Mouse (Mus musculus): Measurements from ENCODE around the gene Mrpl51.

Gene Mrpl51

GRCm38 (mm10) chr6:125191332-125192015 is at the start of gene Mrpl51, which contains the start of gene Ncapd2:
Mrpl51 (plus strand) TSS chr6:125191801.
Ncapd2 (minus strand) TSS chr6:125191701.
- peak; percentile 92 to 95 for DNase-seq (ENCODE audit: low spot score in 2 of 2)

GRCm38 (mm10) chr6:125142436-125142835 is 49.2 kb upstream of the Mrpl51 start:
- no peak for DNase-seq (ENCODE audit: low spot score in 2 of 2)

- DNase-seq (ENCODE audit: low spot score in 2 of 2) = no peak
These were observed 48.5 kb upstream of the Mrpl51 start for GRCm38 (mm10) chr6:125143128-125143527.

- DNase-seq (ENCODE audit: low spot score in 2 of 2) = no peak
These were observed 47.7 kb upstream of the Mrpl51 start for GRCm38 (mm10) chr6:125143904-125144303.

- DNase-seq (ENCODE audit: low spot score in 2 of 2) = peak; percentile 81 to 82
These were observed 46.6 kb upstream of the Mrpl51 start, which contains the start of gene Iffo1 for GRCm38 (mm10) chr6:125145001-125145400. Iffo1 (plus strand) TSS chr6:125145241.

GRCm38 (mm10) chr6:125145479-125145951 is 46.1 kb upstream of the Mrpl51 start:
- no peak for DNase-seq (ENCODE audit: low spot score in 2 of 2)

- DNase-seq (ENCODE audit: low spot score in 2 of 2) = no peak
These were observed 45.5 kb upstream of the Mrpl51 start for GRCm38 (mm10) chr6:125146148-125146547.

- DNase-seq (ENCODE audit: low spot score in 2 of 2) = peak in 1 of 2 experiments; percentile 44
These were observed 44.8 kb upstream of the Mrpl51 start for GRCm38 (mm10) chr6:125146797-125147196.

- no peak for DNase-seq (ENCODE audit: low spot score in 2 of 2)
These were observed 44.3 kb upstream of the Mrpl51 start for GRCm38 (mm10) chr6:125147329-125147728.

- DNase-seq (ENCODE audit: low spot score in 2 of 2) = no peak
These were observed 43.2 kb upstream of the Mrpl51 start for GRCm38 (mm10) chr6:125148251-125148925.

GRCm38 (mm10) chr6:125148926-125149568 is 42.6 kb upstream of the Mrpl51 start:
- DNase-seq (ENCODE audit: low spot score in 2 of 2) = no peak

GRCm38 (mm10) chr6:125149569-125149950 is 42.0 kb upstream of the Mrpl51 start:
- no peak for DNase-seq (ENCODE audit: low spot score in 2 of 2)

GRCm38 (mm10) chr6:125152212-125153017 is 39.2 kb upstream of the Mrpl51 start:
- no peak for DNase-seq (ENCODE audit: low spot score in 2 of 2)

- no peak for DNase-seq (ENCODE audit: low spot score in 2 of 2)
These were observed 38.6 kb upstream of the Mrpl51 start for GRCm38 (mm10) chr6:125153018-125153389.

GRCm38 (mm10) chr6:125153682-125154081 is 37.9 kb upstream of the Mrpl51 start:
- DNase-seq (ENCODE audit: low spot score in 2 of 2) = no peak

- DNase-seq (ENCODE audit: low spot score in 2 of 2) = no peak
These were observed 37.1 kb upstream of the Mrpl51 start for GRCm38 (mm10) chr6:125154550-125154949.

GRCm38 (mm10) chr6:125155262-125155661 is 36.3 kb upstream of the Mrpl51 start:
- DNase-seq (ENCODE audit: low spot score in 2 of 2) = no peak

GRCm38 (mm10) chr6:125156491-125156890 is 35.1 kb upstream of the Mrpl51 start:
- DNase-seq (ENCODE audit: low spot score in 2 of 2) = no peak

- no peak for DNase-seq (ENCODE audit: low spot score in 2 of 2)
These were observed 34.5 kb upstream of the Mrpl51 start for GRCm38 (mm10) chr6:125156903-125157614.

- no peak for DNase-seq (ENCODE audit: low spot score in 2 of 2)
These were observed 32.6 kb upstream of the Mrpl51 start for GRCm38 (mm10) chr6:125158944-125159492.
